Mouse (Mus musculus) spleen, adult 2 months (tissue): Measurements from ENCODE around the gene Foxf2.

ENCODE experiments used
- CTCF ChIP-seq: fragments of 200-500 bp; IDR thresholded peaks from 2 replicates; pipeline ENCODE4 v1.5.1; 2011; ENCODE audit warnings: mild to moderate bottlenecking, inconsistent platforms; ENCODE audit not compliant: insufficient read depth, insufficient read length, insufficient replicate concordance; ENCODE audit errors: extremely low read depth
- POLR2A ChIP-seq: fragments of 200-500 bp; IDR thresholded peaks from 2 replicates; pipeline ENCODE4 v1.6.1; 2011; ENCODE audit warnings: low read depth, low read length, inconsistent platforms

- TF ChIP-seq CTCF, result no peak
- TF ChIP-seq POLR2A, result no peak
Observed at GRCm38 (mm10) chr13:31665376-31665775, 39.8 kb downstream of the Foxf2 start.
